Mouse (Mus musculus): ENCODE results near the gene Ing4.

Ing4 gene

DNA sequence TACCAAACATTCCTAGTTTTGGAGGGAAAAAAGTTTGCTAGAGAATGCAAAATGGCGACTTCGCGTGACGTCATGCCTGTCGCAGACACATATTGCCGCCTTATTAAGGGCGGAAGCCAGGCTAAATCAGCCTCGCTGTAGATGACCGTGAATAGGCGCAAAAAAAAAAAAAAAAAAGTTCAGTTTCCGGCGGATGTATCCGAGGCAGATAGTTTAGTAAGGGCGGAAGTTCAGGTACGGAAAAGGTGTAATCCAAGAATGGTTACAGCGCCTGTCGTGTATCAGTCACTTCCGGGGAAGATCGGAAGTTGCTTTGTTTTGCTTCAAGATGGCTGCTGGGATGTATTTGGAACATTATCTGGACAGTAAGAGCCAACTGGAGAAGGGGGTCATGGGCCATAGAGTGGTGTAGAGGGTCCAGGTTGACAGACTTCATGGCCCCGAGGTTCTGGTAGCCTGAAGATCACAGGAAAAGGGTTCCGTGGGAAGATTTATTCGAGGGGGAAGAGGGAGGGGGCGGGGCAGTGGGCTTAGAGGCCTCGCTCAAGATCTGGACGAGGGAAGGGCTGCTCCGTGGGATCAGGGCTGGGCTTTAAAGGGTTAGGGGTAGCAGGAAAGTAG, at the start of gene Ing4:
Ing4 (plus strand) TSS at position 228 of the 621 bp plus-strand sequence.
- DNase-seq = peak; percentile 99

DNA sequence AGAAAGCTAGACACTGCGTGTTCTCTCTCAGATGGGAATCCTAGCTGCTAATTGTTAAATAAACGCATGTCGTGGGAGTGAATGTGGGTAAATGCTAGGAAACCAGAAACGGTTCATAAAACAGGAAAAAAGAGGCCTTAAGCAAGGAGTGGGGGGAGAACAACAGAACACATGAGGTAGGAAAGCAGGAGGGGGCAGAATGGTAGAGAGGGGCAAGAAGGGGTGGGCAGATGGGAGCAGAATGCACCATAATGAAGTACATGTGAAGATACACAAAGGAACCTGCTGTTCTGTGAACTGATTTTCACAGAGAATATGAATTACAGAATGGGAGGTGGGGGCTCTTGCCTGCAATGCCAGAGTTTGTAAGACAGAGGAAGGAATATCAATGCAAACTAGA, 47.3 kb upstream of the Ing4 start:
- DNase-seq = no peak

- no peak for DNase-seq
Measured at GRCm38 (mm10) chr6:124993365-124993764, 46.2 kb upstream of the Ing4 start.

GRCm38 (mm10) chr6:124993876-124994275, 45.7 kb upstream of the Ing4 start:
- DNase-seq = no peak

DNA sequence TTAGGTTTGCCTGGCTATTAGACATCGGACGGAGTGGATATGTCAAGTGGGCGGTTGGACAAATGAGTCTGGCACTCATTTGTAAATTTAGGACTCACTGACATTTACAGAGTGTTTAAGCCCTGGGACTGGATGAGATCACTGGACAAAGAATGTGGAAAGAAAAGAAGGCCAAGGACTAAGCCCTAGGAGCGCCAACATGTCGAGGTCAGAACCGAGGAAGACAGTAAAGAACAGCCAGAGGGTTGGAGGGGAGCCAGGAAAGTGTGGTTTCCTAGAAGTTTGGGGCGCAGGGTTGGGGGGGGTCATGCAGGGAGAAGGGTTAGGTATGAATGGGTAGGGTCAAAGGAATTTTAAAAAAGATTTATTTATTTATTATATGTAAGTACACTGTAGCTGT, 44.3 kb upstream of the Ing4 start:
- DNase-seq = peak; percentile 79

DNA sequence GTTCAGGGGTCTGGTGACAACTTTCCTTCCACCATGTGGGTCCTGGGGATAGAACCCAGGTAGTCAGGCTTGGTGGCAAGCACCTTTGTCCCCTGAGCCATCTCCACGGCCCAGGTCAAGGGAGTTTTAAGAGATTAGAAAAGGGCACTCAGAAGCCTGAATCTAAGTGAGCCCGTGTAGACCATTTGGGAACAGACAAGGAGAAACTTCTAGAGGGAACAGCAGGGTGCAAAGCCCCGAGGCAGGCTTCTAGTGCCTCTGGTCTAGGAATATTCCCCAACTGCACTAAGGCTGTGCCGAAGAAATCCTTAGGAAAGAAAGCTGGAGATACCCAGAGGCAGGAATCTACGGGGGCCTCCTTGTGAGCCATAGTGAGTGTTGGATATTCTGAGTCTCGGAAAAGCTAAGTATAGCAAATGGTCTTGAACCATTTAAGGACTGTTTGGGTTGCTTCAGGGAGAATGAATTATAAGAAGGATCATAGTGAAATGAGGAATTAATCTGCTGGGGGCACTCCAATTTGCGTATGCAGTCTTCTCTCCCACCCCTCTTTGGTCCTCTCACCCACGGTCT, 43.6 kb upstream of the Ing4 start:
- peak; percentile 67 for DNase-seq

DNA sequence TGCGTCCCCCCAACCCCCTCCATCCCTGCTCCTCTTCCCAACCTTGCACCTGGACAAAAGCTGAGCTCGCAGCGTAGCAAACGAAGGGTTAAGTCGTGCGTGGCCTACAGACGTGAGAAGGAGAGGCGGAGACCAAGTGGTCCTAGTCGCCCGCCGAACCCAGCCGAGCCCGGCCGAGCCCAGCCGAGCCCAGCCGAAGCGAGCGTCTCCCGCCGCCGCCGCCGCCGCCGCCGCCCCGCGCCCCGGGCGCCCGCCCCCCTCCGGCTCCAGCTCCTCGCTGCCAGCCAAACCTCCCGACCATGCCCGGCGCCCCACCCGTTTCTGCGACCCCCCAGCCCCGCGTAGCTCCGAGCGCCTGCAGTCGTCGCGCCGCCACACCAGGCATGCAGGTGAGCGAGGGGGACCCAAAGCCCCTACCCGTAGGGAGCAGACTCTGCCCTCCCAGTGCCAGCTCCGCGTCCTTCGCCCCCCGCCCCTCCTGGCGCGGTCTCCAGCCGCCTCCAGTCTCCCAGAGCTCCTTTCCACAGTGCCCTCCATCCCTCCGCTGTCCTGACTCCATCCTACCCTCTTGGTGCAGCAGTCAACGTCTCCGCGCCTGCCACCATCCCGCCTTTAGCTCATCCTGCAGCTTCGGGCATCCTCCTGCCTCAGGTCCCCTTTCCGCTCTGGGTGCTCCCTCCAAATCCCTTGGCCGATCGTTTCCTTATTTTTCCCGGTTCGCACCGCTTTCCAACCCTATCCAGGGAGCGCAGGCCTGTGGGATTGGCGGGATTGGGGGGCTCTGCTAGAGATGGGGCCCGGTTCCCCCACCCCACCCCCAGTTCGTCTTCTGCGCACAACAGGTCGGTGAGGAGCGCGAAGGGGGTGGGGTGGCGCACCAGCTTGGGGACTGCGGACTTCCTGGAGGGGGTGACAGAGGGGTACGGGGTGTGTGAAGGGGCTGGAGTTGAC, 42.7 kb upstream of the Ing4 start, which contains the start of gene Pianp:
Pianp (plus strand) TSS at position 144 of the 951 bp plus-strand sequence.
- peak; percentile 93 for DNase-seq

DNA sequence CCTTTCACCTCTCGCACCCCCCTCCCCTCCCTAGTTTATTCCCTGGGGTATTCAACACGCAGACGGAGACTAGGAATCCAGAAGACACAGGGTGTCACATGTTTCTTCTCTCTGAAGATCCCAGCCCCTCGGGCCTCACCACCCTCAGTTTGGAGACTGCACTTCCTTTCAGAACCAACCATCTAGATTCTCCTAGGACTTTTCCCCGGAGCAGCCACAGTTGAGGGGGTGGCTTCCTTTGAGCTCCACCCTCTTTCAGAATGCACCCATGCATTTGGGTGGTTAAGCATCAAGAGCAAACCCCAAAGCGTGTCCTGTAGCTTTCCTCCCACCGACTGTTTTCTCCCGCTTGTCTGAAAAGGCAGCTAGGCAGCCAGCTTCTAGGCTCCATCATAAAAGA, 41.5 kb upstream of the Ing4 start:
- DNase-seq = peak; percentile 94

DNA sequence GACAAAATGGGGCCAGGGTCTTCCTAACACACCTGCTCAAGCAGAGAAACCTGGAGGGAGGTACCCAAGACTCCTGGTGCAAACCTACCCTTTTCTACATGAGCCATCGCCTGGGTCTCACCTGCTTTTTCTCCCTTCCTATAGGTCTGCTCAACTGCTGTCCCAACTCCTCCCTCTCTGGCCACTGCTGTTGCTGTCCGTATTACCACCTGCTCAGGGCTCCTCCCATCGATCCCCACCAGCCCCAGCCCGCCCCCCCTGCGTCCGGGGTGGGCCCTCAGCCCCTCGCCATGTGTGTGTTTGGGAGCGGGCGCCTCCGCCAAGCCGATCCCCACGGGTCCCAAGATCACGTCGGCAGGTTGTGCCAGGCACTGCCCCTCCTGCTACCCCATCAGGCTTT, 40.5 kb upstream of the Ing4 start:
- peak; percentile 92 for DNase-seq

GRCm38 (mm10) chr6:124999546-124999945, 40.0 kb upstream of the Ing4 start:
- no peak for DNase-seq

GRCm38 (mm10) chr6:125003706-125004105, 35.9 kb upstream of the Ing4 start:
- DNase-seq = no peak

GRCm38 (mm10) chr6:125005086-125005485, 34.5 kb upstream of the Ing4 start:
- DNase-seq = peak; percentile 64

DNA sequence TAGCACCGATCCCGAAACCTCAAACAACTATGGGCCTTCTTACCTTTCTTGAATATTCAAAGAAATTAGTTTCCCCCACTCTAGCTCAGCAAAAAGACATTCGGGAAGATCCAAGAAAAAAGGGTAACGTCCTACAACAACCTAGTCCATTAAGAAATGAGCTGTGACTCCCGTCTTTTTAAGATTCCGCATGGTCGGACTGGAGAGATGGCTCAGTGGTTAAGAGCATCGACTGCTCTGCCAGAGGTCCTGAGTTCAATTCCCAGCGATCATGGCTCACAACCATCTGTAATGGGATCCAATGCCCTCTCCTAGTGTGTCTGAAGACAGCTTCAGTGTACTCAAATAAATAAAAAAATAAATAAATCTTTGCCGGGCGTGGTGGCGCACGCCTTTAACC, 31.5 kb upstream of the Ing4 start:
- DNase-seq = no peak

DNA sequence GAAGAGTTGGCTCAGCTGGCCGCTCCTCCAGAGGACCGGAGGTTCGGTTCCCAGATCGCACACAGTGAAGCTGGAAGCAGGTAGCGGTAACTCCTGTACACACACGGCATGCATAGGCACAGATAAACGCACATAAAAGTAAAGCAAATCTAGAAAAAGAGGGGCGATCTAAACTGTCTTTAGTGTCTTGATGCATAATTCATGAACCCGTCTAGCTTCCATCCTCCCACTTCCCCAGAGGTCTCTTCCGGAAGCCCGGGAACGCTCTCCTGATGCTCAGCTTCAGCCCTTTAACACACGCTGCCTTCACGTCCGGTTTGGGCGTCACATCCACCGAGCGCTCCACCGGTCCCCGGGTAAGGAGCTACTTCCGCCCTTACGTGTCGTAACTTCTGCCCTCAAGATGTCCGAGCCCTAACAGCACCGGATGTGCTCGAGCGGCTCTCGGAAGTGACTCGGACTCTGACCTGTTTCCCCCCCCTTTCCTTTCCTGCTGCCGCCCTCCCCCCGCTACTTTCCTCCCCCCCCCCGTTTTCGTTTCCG, 30.9 kb upstream of the Ing4 start:
- peak; percentile 100 for DNase-seq

DNA sequence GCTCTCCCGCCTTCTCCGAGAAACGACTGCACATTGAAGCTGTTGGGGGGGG, 30.6 kb upstream of the Ing4 start, which contains the start of gene Zfp384:
Zfp384 (plus strand) TSS at position 17 of the 52 bp plus-strand sequence.
- DNase-seq = no peak

DNA sequence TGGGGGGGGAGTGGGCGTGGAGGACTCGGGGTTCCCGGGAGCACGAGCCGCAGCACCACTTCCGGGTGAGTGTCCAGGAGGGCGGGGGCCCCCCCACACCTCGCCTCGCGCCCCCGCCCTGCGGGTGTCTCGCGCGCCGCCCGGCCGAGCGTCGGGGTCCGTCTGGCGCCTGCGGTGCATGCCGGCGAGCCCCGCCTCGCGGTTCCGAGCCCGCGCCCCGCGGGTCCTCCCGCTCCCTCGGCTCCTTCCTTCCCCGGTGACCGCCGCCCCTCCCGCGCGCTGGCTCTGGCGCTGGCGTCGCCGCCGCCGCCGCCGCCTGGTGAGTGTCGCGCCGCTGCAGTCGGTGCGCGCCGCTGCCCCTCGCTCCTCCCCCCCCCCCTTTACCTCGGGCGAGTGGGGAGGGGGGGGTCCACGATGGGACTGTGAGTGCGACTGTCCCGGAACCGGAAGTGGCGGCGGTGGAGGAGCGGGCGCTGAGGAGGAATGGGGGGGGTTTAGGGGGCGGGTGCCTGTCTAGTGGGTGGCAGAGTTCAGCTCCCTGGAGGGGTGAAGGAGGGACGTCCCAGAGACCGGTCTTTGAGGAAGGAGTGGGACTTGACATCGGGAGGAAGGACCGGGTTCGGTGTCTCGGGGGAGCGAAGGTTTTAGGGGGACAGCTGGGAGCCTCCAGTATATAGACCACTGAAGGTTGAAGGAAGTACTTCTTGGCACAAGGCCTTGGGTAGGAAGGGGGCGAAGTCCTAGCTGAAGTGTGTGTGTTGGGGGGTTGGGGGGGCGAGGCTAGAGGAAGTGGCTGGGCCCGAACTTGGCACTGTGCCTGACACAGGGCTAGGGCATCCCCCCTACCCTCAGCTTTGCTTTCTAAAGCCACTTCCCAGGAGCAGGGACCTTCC, 30.1 kb upstream of the Ing4 start:
- DNase-seq = peak; percentile 99

DNA sequence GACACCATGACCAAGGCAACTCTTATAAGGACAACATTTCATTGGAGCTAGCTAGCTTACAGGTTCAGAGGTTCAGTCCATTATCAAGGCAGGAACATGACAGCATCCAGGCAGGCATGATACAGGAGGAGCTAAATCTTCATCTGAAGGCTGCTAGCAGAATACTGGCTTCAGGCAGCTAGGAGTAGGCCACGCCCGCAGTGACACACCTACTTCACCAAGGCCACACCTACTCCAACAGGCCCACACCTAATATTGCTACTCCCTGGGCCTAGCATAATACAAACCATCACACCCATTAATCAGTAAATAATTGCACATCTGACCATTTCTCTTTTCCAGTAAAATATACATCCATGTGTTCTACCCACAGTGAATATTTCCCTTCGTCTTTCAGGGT, 21.9 kb upstream of the Ing4 start:
- DNase-seq = no peak

GRCm38 (mm10) chr6:125030532-125030931, 9.0 kb upstream of the Ing4 start:
- DNase-seq = peak; percentile 86

GRCm38 (mm10) chr6:125031604-125032003, 8.0 kb upstream of the Ing4 start:
- peak; percentile 86 for DNase-seq

GRCm38 (mm10) chr6:125038666-125039065, 894 bp upstream of the Ing4 start:
- peak; percentile 88 for DNase-seq

- no peak for DNase-seq
Measured at GRCm38 (mm10) chr6:125039131-125039530, 429 bp upstream of the Ing4 start.

DNA sequence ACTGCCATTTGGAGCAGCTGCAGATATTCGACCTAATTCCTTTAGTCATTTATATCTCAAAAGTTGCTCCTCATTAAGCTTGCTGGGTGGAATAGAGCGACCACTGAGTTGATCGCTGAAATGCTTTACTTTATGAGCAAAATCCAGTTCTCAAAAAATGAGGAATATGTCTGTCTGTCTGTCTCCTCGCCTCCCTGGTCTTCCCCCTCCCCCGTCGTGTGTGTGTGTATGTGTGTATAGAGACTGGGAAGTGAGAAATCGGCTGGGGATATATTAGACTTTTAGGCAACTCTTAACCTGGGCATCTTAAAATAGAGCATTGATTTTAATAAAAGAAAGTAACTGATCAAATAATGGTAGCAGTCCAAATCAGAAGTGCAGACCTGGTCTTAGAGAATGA, 661 bp downstream of the Ing4 start:
- peak; percentile 83 for DNase-seq

DNA sequence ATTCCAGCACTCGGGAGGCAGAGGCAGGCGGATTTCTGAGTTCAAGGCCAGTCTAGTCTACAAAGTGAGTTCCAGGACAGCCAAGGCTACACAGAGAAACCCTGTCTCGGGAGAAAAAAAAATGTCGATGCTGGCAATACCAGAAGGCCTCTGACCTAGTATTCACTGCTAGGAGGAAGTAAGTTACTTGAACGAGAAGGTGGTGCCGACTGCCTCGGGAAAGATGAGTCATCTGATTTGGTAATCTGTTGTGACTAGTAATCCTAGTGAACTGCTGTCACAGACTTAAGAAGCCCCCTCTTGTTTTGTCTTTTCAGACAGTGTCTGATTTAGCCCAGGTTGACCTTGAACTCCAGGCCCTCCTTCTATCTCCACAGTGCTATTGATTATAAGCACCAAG, 1.5 kb downstream of the Ing4 start:
- peak; percentile 87 for DNase-seq

Measured in heart, adult 11 months (tissue).